ENCODE assay signal across 9 mouse cellular contexts in the genomic region with DNA sequence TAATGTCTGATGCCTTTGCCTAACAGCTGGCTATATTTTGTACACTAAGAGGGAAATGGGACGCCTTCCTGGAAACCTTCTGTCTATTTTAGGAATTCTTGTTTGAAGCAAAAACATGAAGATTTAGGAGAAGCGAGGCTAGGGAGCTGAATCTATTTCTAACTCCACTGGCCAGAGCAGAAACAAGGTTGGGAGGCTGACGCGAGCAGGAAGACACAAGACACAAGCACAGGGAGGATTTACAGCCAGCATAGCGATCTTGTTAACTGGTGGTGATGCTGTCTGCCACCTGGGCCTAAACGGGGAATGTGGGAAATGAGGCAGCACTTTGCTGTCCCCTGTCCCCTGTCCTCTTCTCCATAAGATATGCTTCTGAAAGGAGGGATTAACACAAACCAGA.
DNase-seq lines count a peak whose midpoint lies in the region; ATAC-seq lines count a peak whose summit lies in the region.
"Had no signal": no experiment of that assay in that cellular context is flagged by ENCODE, and none has a peak within 500 bp of the region (broad histone marks: within the 10 kb centered on the region; RNA-seq: fewer than 3 reads in every experiment).

No protein-coding gene starts in this region.

- peak overlapping the region; percentile 75; the same call in 1 of the 2 replicates for H3K27ac ChIP-seq in limb, embryonic 10.5 days

- DNase-seq in frontal cortex, postnatal 14 days (ENCODE audit: low spot score in 2 of 2) = no peak
- DNase-seq in limb, embryonic 10.5 days (ENCODE audit: low spot score) = no peak
- no peak for DNase-seq in ovary, postnatal 36 days (ENCODE audit: low spot score)
- no peak for DNase-seq in B cell, adult 2 months
- DNase-seq: adrenal gland, postnatal 36 days had no signal

- H3K4me1 ChIP-seq in megakaryocyte, embryonic 14.5 days = peaks cover 85% of the 10 kb centered on the region
- peaks cover 91% of the 10 kb centered on the region for H3K4me1 ChIP-seq in limb, embryonic 10.5 days

- no peaks in the 10 kb centered on the region for H3K9me3 ChIP-seq in megakaryocyte, embryonic 14.5 days
- no peaks in the 10 kb centered on the region for H3K9me3 ChIP-seq in limb, embryonic 10.5 days (replicated peaks)

- 13% methylated on average over 6 of the region's 6 CpGs for WGBS in limb, embryonic 10.5 days

- peaks cover 48% of the 10 kb centered on the region for H3K36me3 ChIP-seq in megakaryocyte, embryonic 14.5 days (replicated peaks; ENCODE audit: low read length)
- H3K36me3 ChIP-seq in limb, embryonic 10.5 days = peaks cover 25% of the 10 kb centered on the region

- peak overlapping the region; percentile 62 for H3K4me3 ChIP-seq in megakaryocyte, embryonic 14.5 days (replicated peaks)
- H3K4me3 ChIP-seq in limb, embryonic 10.5 days = no peak overlapping the region

- ATAC-seq in frontal cortex, adult (ENCODE audit: low TSS enrichment) = peak; percentile 81
- ATAC-seq in megakaryocyte, adult 5-6 weeks (ENCODE audit: poor library complexity, severe bottlenecking) = no peak
- ATAC-seq in monocyte, adult 5-6 weeks (replicated peaks; ENCODE audit: insufficient number of reproducible peaks, low FRiP score, low TSS enrichment, poor library complexity, severe bottlenecking) = no peak

- no peaks in the 10 kb centered on the region for H3K27me3 ChIP-seq in megakaryocyte, embryonic 14.5 days (replicated peaks)
- no peaks in the 10 kb centered on the region for H3K27me3 ChIP-seq in limb, embryonic 10.5 days (ENCODE audit: low read depth, poor library complexity, severe bottlenecking)
